Mouse (Mus musculus): ENCODE measurements around the gene Ctf1.

DNA sequence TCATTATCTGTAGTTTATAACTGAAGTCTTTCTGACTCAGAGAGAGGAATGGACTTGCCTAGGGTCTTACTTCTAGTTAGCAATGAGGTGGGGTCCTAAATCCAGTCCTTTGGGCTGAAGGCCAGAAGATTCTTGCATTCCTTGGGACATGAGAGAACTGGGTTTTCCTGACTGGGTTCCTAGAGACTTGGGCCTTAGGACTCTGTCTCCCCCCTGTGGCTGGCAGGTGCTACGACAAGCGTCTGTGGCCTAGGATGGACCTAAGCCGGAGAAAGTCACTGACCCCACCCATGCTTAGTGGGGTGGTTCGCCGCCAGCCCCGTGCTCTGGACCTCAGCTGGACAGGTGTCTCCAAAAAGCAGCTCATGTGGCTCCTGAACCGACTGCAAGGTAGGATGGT, 48.5 kb downstream of the Ctf1 start:
- TF ChIP-seq EP300 (IDR thresholded peaks at IDR 0.05; ENCODE audit: low read length) (no peak), HCFC1 (IDR thresholded peaks at IDR 0.05; ENCODE audit: low read depth, low read length) (no peak), CHD1 (IDR thresholded peaks at IDR 0.05; ENCODE audit: low read depth, low read length) (no peak)

All from CH12.LX (cell line).